8 mouse cellular contexts compared by ENCODE assay signal in genomic region chr1:60428932-60429331, GRCm38 (mm10). TPM values are rescaled to one million over a fixed set of nuclear protein-coding genes. Genes with fewer than 3 reads are reported as not detected.
DNase-seq lines count a peak whose midpoint lies in the region; TF ChIP-seq lines count a peak whose summit lies in the region.

No protein-coding gene starts in this region.

- no peaks in the 10 kb centered on the region for H3K27me3 ChIP-seq in E14TG2a.4 (ENCODE audit: insufficient read depth, low read length)
- H3K27me3 ChIP-seq in limb, embryonic 10.5 days (ENCODE audit: low read depth, poor library complexity, severe bottlenecking): no peaks in the 10 kb centered on the region

- H3K4me3 ChIP-seq in E14TG2a.4 (replicated peaks; ENCODE audit: low read length): no peak overlapping the region
- H3K4me3 ChIP-seq in limb, embryonic 10.5 days: no peak overlapping the region

- H3K4me1 ChIP-seq in E14TG2a.4 (replicated peaks; ENCODE audit: low read depth, low read length): peaks cover 63% of the 10 kb centered on the region
- H3K4me1 ChIP-seq in limb, embryonic 10.5 days: no peaks in the 10 kb centered on the region

- H3K27ac ChIP-seq in limb, embryonic 10.5 days: no peak overlapping the region

- 82% methylated on average over 2 of the region's 2 CpGs for WGBS in limb, embryonic 10.5 days

- peak; percentile 90 for TF ChIP-seq CTCF in E14TG2a.4 (conservative IDR thresholded peaks at IDR 0.05; ENCODE audit: low read length)

- H3K9me3 ChIP-seq in E14TG2a.4 (ENCODE audit: low read length): no peaks in the 10 kb centered on the region
- H3K9me3 ChIP-seq in limb, embryonic 10.5 days (replicated peaks): no peaks in the 10 kb centered on the region

- no peaks in the 10 kb centered on the region for H3K36me3 ChIP-seq in E14TG2a.4 (ENCODE audit: insufficient read depth, low read length)
- H3K36me3 ChIP-seq in limb, embryonic 10.5 days: peaks cover 9% of the 10 kb centered on the region; the same call in 1 of the 2 replicates

- DNase-seq in kidney, adult 18-20 months: peak; percentile 9
- no peak for DNase-seq in kidney, adult 11 months
- DNase-seq in cerebellum, adult 11-12 months: peak; percentile 50
- DNase-seq in lung, adult 18-20 months: peak; percentile 21 to 28
- DNase-seq in thymus, postnatal 0 days (ENCODE audit: low spot score): peak; percentile 60
- DNase-seq in limb, embryonic 10.5 days (ENCODE audit: low spot score): no peak
- no peak for DNase-seq in layer of hippocampus, adult 8-10 months (ENCODE audit: low spot score in 2 of 2)

RNA-seq across cellular contexts. Expression of gene Abi2, which starts 19.5 kb away (rescaled TPM):
- polyA plus RNA-seq in thymus, postnatal 0 days (2015; fragmentation: Nextera tagmentation; extraction: Ambion mirVana): 7.6 and 8.7 TPM in 2 replicates
- 47.1 and 48.6 TPM in 2 replicates for polyA plus RNA-seq in limb, embryonic 10.5 days (2016; fragmentation: Nextera tagmentation; extraction: Ambion mirVana)
- 100 to 1,000 TPM; 330 to 363 (median 340) TPM for total RNA-seq in layer of hippocampus, adult 8-10 months (2022)

Comparison
In these comparisons a context has a peak if more than half of its experiments do, and no peak if none do; other contexts are left out.
1. DNase-seq: peak in kidney, adult 18-20 months (single experiment), cerebellum, adult 11-12 months (single experiment), lung, adult 18-20 months (2 of 2) and thymus, postnatal 0 days (single experiment); none in kidney, adult 11 months (single experiment), limb, embryonic 10.5 days (single experiment) and layer of hippocampus, adult 8-10 months (0 of 2).